Mouse (Mus musculus) ovary, postnatal 14 days (tissue): ENCODE data around the gene Orc3.
"Not testable (repeated sequence)": the region's sequence is repeated elsewhere in the genome, so short reads cannot be mapped to it uniquely, and the experiment has no call there.

Experiments used
- DNase-seq: peaks from one replicate; pipeline ENCODE4 v3.0.0; 2022; ENCODE audit warnings: low spot score

Orc3 gene

GRCm38 (mm10) chr4:34582476-34582875 lies 32.3 kb downstream of the Orc3 start:
- no peak for DNase-seq

- DNase-seq = no peak
Observed at GRCm38 (mm10) chr4:34581990-34582389, 32.8 kb downstream of the Orc3 start.

DNA sequence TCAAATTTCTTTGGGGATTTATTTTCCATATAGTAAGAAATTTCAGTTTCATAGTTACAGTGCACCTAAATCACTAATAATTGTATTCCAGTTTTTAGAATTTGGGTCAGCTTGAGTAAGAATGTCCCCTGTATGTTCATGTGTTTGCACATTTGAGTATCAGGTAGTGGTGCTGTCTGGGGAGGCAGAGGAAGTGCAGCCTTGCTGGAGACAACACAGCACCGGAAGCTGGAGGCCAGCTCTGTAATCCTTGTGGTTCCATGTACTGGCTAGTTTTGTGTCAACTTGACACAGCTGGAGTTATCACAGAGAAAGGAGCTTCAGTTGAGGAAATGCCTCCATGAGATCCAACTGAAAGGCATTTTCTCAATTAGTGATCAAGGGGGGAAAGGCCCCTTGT lies 33.3 kb downstream of the Orc3 start:
- not testable (repeated sequence) for DNase-seq

- no peak for DNase-seq
Observed at GRCm38 (mm10) chr4:34579215-34579614, 35.5 kb downstream of the Orc3 start.

GRCm38 (mm10) chr4:34577028-34577427 lies 37.7 kb downstream of the Orc3 start:
- no peak for DNase-seq

GRCm38 (mm10) chr4:34572876-34573275 lies 41.9 kb downstream of the Orc3 start:
- no peak for DNase-seq

DNA sequence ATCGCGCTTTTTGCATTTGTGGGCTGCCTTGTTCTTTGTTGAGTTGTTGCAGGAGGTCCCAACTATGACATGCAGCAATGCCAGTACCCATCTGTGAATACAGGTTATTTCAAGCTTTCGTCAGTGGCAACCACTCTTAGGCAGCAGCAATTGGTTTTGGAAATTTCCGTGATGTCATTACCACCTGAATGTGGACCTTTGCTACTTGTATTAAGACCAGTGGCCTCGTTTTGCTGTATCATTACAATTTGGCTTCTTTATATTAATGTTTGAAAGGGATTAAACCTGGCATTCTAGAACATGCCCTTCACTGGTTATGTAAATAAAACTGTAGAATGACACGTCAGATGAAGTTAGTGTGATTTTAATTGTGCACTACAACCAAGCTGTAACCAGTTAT lies 48.5 kb downstream of the Orc3 start:
- no peak for DNase-seq

- DNase-seq = no peak
Observed at GRCm38 (mm10) chr4:34560971-34561370, 53.8 kb downstream of the Orc3 start.

- no peak for DNase-seq
Observed at GRCm38 (mm10) chr4:34556183-34556582, 58.6 kb downstream of the Orc3 start.

GRCm38 (mm10) chr4:34555604-34556003 lies 59.1 kb downstream of the Orc3 start:
- DNase-seq = no peak

DNA sequence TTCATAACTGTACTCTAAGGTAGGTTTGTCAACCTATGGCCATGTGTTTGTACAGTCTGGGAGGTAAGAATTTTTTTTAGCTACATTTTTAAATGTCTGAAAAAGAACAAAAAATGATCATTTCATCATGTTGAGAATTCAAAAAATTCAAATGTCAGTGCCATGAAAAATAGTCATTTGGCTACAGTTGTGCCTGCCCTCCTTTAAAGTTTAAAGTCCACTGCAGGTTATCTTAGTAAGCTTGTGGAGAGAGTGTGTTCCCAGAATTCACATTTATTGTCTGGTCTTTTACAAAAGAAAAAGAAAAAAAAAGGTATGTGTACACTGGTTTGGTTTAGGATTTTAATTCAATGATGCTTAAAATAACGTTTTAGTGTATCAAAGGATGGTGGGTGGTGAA lies 60.1 kb downstream of the Orc3 start:
- no peak for DNase-seq

GRCm38 (mm10) chr4:34551966-34552365 lies 62.8 kb downstream of the Orc3 start:
- DNase-seq = no peak

GRCm38 (mm10) chr4:34551098-34551809 lies 63.5 kb downstream of the Orc3 start:
- peak; percentile 21 for DNase-seq

DNA sequence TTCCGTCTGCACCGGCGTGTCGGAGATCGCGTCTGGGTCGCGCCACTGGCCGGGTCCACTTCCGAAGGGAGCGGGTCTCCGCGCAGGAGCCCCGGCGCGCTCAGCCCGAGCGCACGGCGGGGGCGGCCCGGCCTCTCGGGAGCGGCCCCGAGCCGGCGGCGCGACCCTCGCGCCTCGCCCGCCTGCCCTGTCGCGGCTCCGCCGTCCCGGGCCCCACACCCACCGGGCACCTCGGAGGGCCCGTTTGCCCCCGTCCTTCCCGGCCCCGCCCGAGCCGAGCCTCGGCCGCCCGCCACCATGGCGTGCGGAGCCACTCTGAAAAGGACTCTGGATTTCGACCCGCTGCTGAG lies 64.0 kb downstream of the Orc3 start, which contains the start of gene Akirin2:
Gene Akirin2, plus strand, starts transcription at position 190 of the 350 bp plus-strand sequence.
- no peak for DNase-seq

GRCm38 (mm10) chr4:34549981-34550747 lies 64.6 kb downstream of the Orc3 start:
- DNase-seq = peak; percentile 92

DNA sequence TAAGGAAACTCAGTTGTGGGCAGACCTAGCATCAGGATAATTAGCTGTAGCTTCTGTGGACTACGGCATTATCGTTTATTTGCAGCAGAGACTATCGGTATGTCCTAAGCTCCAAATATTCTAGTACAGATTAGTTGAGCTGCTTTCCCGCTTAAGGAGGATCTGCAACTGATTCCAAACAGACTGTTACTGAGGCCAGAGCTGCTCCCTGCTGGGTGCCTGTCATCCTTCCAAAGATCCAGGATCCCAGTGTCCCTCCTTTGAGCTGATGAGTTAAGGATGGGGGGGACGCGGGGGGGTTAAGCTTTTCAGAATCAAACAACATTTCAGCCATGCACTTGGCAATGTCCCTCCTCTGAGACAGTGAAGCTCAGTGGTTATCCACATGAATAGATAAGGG lies 84.8 kb downstream of the Orc3 start:
- DNase-seq = no peak

DNA sequence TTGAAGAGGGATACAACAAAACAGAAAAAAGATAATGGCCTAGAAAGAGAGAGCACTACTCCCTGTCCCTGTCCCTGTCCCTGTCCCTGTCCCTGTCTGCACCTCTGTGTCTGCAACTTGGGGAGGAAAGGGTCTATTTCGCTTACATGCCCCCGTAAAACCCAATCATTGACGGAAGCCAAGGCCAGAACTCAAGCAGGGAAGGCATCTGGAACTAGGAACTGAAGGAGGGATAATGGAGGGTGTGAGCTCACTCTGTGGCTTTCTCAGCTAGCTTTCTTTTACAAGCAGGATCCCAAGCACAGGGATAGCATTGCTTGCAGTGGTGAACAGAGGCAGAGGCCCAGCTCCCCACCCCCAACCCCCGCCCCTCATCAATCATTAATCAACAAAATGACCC lies 85.4 kb downstream of the Orc3 start:
- no peak for DNase-seq

- no peak for DNase-seq
Observed at GRCm38 (mm10) chr4:34528430-34529100, 86.2 kb downstream of the Orc3 start.

DNA sequence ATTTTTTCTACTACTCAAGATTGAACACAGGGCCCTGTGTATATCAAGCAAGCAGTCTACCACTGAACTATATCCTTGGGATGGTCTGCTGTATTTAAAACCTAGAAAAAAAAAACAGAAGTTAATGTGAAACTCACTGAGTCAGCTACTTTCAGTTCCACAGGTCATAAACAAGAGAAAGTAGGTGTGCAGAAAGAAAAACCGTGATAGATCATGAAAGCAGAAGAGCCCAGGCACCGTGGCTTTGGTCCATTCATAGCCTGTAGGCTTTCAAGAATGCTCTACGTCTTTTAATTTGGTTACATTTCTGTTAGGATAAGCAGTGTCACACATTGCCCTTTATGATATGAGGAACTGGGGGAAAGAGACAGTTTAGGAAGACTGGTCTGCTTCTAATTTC lies 88.0 kb downstream of the Orc3 start:
- DNase-seq = no peak

DNA sequence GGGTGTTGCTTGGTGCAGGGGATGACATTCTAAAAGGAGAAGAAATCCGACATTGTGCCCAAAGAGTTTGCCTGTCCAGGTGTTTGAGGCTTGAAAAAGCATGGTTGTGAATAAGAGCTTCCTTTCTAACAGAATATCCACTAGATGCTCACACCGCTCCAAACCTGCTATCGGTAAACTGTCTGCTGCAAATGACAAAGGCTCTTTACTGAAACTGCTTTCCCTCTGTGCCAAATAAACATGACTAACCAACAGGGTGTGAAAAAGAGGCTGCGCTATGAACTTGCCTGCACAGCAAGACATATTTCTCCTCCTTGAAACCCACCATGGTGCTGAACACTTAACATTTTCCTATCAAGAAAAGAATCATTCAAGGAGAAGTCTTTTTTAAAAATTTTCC lies 91.2 kb downstream of the Orc3 start:
- DNase-seq = no peak

- no peak for DNase-seq
Observed at GRCm38 (mm10) chr4:34522846-34523245, 91.9 kb downstream of the Orc3 start.
